Mouse (Mus musculus): ENCODE measurements around the gene Nox3. TPM values are rescaled to one million over a fixed set of nuclear protein-coding genes. Genes with fewer than 3 reads are reported as not detected.

Gene Nox3
- polyA plus RNA-seq, 2 experiments = not detected

GRCm38 (mm10) chr17:3692817-3693216, 3.2 kb downstream of the Nox3 start:
- H3K27me3 ChIP-seq (ENCODE audit: control insufficient read depth, insufficient read depth, low read length) = no peaks in the 10 kb centered on the region
- no peak for TF ChIP-seq POLR2A (IDR thresholded peaks at IDR 0.05; ENCODE audit: borderline replicate concordance, extremely low read depth, insufficient read depth, insufficient read length)
- ATAC-seq (ENCODE audit: low FRiP score, low read depth) = no peak
- no peak for DNase-seq (ENCODE audit: low spot score)
- no peak overlapping the region for H3K4me3 ChIP-seq (replicated peaks; ENCODE audit: low read length)
- 70% methylated on average over 8 of the region's 8 CpGs for WGBS
- no peak overlapping the region for H3K4me2 ChIP-seq (replicated peaks; ENCODE audit: low read depth, low read length, severe bottlenecking)
- no peaks in the 10 kb centered on the region for H3K9me3 ChIP-seq (ENCODE audit: control insufficient read depth, low read length)
- H3K9ac ChIP-seq (ENCODE audit: low read depth, low read length, severe bottlenecking) = no peak overlapping the region
- H3K27ac ChIP-seq (replicated peaks; ENCODE audit: low read depth, low read length) = no peak overlapping the region
- H3K36me3 ChIP-seq (ENCODE audit: control insufficient read depth, insufficient read depth, low read length) = no peaks in the 10 kb centered on the region
- H3K4me1 ChIP-seq (ENCODE audit: control insufficient read depth, insufficient read depth, low read length) = no peaks in the 10 kb centered on the region

- Histone ChIP-seq H3K9ac (ENCODE audit: low read depth, low read length, severe bottlenecking) (no peak overlapping the region), H3K27ac (replicated peaks; ENCODE audit: low read depth, low read length) (no peak overlapping the region), H3K4me1 (ENCODE audit: control insufficient read depth, insufficient read depth, low read length) (no peaks in the 10 kb centered on the region), H3K4me2 (replicated peaks; ENCODE audit: low read depth, low read length, severe bottlenecking) (no peak overlapping the region), H3K4me3 (replicated peaks; ENCODE audit: low read length) (no peak overlapping the region), H3K27me3 (ENCODE audit: control insufficient read depth, insufficient read depth, low read length) (no peaks in the 10 kb centered on the region), H3K9me3 (ENCODE audit: control insufficient read depth, low read length) (no peaks in the 10 kb centered on the region), H3K36me3 (ENCODE audit: control insufficient read depth, insufficient read depth, low read length) (no peaks in the 10 kb centered on the region)
- no peak for TF ChIP-seq POLR2A (IDR thresholded peaks at IDR 0.05; ENCODE audit: borderline replicate concordance, extremely low read depth, insufficient read depth, insufficient read length)
- WGBS = 30% methylated on average over 8 of the region's 8 CpGs
- ATAC-seq (ENCODE audit: low FRiP score, low read depth) = no peak
- DNase-seq (ENCODE audit: low spot score) = no peak
These were observed 5.4 kb downstream of the Nox3 start for GRCm38 (mm10) chr17:3690499-3691258.

GRCm38 (mm10) chr17:3683662-3684061, 12.4 kb downstream of the Nox3 start:
- Histone ChIP-seq H3K4me3 (replicated peaks; ENCODE audit: low read length) (no peak overlapping the region), H3K27me3 (ENCODE audit: control insufficient read depth, insufficient read depth, low read length) (no peaks in the 10 kb centered on the region), H3K4me1 (ENCODE audit: control insufficient read depth, insufficient read depth, low read length) (no peaks in the 10 kb centered on the region), H3K9ac (ENCODE audit: low read depth, low read length, severe bottlenecking) (no peak overlapping the region), H3K9me3 (ENCODE audit: control insufficient read depth, low read length) (no peaks in the 10 kb centered on the region), H3K4me2 (replicated peaks; ENCODE audit: low read depth, low read length, severe bottlenecking) (no peak overlapping the region), H3K36me3 (ENCODE audit: control insufficient read depth, insufficient read depth, low read length) (no peaks in the 10 kb centered on the region), H3K27ac (replicated peaks; ENCODE audit: low read depth, low read length) (no peak overlapping the region)
- ATAC-seq (ENCODE audit: low FRiP score, low read depth) (no peak), DNase-seq (ENCODE audit: low spot score) (no peak)
- no peak for TF ChIP-seq POLR2A (IDR thresholded peaks at IDR 0.05; ENCODE audit: borderline replicate concordance, extremely low read depth, insufficient read depth, insufficient read length)
- WGBS = 30% methylated on average over 3 of the region's 3 CpGs

DNA sequence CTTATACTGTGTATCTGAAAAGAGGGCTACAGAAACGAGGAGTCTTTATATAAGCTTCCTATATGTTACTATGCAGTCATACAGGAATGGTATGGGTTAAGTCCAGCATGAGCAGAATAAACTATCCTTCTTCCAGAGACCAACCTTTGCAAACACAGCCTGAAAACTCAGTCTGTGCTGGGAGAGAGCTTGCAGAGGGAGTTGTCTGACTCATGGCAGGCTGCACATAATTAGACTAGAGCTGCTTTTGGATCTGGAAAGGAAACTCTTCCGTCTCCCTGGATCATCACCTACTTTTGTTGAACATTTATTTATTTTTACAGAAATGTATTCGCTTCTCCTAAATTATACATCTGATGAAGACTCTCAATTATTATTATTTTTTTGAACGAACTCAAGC, 26.8 kb downstream of the Nox3 start:
- Histone ChIP-seq H3K36me3 (ENCODE audit: control insufficient read depth, insufficient read depth, low read length) (no peaks in the 10 kb centered on the region), H3K27me3 (ENCODE audit: control insufficient read depth, insufficient read depth, low read length) (no peaks in the 10 kb centered on the region), H3K4me3 (replicated peaks; ENCODE audit: low read length) (no peak overlapping the region), H3K9ac (ENCODE audit: low read depth, low read length, severe bottlenecking) (no peak overlapping the region), H3K27ac (replicated peaks; ENCODE audit: low read depth, low read length) (no peak overlapping the region), H3K4me1 (ENCODE audit: control insufficient read depth, insufficient read depth, low read length) (no peaks in the 10 kb centered on the region), H3K9me3 (ENCODE audit: control insufficient read depth, low read length) (no peaks in the 10 kb centered on the region), H3K4me2 (replicated peaks; ENCODE audit: low read depth, low read length, severe bottlenecking) (no peak overlapping the region)
- TF ChIP-seq POLR2A (IDR thresholded peaks at IDR 0.05; ENCODE audit: borderline replicate concordance, extremely low read depth, insufficient read depth, insufficient read length) = no peak
- 75% methylated on average over 4 of the region's 4 CpGs for WGBS
- no peak for ATAC-seq (ENCODE audit: low FRiP score, low read depth)
- DNase-seq (ENCODE audit: low spot score) = no peak

DNA sequence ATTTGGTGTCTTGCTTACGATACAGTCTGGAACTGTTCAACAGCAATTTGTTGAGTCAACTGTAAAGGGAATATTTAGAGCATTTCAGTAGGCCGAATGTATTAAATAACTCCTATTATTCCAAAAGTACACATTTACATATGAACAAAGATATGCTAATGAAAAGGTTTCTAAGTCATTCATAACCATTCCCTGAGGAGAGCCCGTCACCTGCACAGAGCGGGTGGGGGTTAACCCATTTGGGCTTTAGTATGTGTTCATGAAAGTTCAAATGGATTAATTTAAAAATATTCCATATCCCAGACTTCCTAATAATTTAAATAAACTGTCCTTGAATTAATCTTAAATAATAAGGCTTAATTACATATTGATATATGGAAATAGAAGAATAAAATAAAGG, 28.8 kb downstream of the Nox3 start:
- WGBS = 90% methylated on average over 4 of the region's 4 CpGs
- Histone ChIP-seq H3K36me3 (ENCODE audit: control insufficient read depth, insufficient read depth, low read length) (no peaks in the 10 kb centered on the region), H3K4me2 (replicated peaks; ENCODE audit: low read depth, low read length, severe bottlenecking) (no peak overlapping the region), H3K4me1 (ENCODE audit: control insufficient read depth, insufficient read depth, low read length) (no peaks in the 10 kb centered on the region), H3K27ac (replicated peaks; ENCODE audit: low read depth, low read length) (no peak overlapping the region), H3K27me3 (ENCODE audit: control insufficient read depth, insufficient read depth, low read length) (no peaks in the 10 kb centered on the region), H3K4me3 (replicated peaks; ENCODE audit: low read length) (no peak overlapping the region), H3K9ac (ENCODE audit: low read depth, low read length, severe bottlenecking) (no peak overlapping the region), H3K9me3 (ENCODE audit: control insufficient read depth, low read length) (no peaks in the 10 kb centered on the region)
- DNase-seq (ENCODE audit: low spot score) (no peak), ATAC-seq (ENCODE audit: low FRiP score, low read depth) (no peak)
- no peak for TF ChIP-seq POLR2A (IDR thresholded peaks at IDR 0.05; ENCODE audit: borderline replicate concordance, extremely low read depth, insufficient read depth, insufficient read length)
